Mouse (Mus musculus) pancreas, adult 10 weeks (tissue): ENCODE results near the gene Megf6. TPM values are rescaled to one million over a fixed set of nuclear protein-coding genes. Genes with fewer than 3 reads are reported as not detected.

Experiments used
- polyA plus RNA-seq: library from polyadenylated mRNA; stranded (reverse); fragments of 350-450 nt; fragmentation: Illumina TruSeq; extraction: RNeasy Lipid Tissue Mini Kit (QIAGEN cat#74804); gene quantifications from one replicate; pipeline ENCODE4 v1.2.3, GENCODE M21; 2015; ENCODE audit warnings: low read depth, low replicate concordance; ENCODE audit not compliant: insufficient read depth

Gene Megf6
- polyA plus RNA-seq: 4.2 TPM

DNA sequence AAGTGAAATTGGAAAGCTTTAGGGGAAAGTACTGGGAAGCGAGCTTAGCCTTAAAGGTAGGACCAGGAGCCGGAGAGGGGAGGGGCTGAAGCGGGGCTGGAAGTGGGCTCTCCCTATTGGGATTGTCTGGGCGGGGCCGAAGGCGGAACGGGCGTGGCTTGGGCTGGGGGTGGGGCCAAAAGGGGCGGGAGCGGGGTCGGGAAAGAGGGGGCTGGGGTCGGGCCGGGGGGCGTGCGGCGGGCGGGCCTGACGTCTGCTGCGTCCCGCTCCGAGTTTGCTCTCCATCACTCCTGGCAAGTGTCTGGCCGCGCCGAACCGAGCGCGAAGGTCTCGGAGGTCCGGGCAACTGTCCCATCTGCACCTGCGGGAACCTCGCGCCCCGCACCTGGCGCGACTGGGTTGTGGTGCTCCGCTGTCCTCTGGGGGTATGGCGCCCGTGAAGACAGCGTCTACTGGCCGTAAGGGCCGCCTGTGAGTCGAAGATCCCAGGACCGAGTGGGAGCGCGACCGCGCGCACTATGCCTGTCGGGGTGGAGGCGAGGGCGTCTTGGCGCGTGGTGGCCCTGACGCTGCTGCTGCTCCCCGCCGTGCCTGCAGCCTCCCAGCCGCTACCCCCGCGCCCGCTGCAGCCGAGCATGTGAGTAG is at the start of gene Megf6:
Megf6 (plus strand) TSS at position 225 of the 645 bp plus-strand sequence.

GRCm38 (mm10) chr4:154140182-154140212 is 30.5 kb upstream of the Megf6 start, which contains the start of gene Trp73:
TSS of gene Trp73 (minus strand) at chr4:154140208.

DNA sequence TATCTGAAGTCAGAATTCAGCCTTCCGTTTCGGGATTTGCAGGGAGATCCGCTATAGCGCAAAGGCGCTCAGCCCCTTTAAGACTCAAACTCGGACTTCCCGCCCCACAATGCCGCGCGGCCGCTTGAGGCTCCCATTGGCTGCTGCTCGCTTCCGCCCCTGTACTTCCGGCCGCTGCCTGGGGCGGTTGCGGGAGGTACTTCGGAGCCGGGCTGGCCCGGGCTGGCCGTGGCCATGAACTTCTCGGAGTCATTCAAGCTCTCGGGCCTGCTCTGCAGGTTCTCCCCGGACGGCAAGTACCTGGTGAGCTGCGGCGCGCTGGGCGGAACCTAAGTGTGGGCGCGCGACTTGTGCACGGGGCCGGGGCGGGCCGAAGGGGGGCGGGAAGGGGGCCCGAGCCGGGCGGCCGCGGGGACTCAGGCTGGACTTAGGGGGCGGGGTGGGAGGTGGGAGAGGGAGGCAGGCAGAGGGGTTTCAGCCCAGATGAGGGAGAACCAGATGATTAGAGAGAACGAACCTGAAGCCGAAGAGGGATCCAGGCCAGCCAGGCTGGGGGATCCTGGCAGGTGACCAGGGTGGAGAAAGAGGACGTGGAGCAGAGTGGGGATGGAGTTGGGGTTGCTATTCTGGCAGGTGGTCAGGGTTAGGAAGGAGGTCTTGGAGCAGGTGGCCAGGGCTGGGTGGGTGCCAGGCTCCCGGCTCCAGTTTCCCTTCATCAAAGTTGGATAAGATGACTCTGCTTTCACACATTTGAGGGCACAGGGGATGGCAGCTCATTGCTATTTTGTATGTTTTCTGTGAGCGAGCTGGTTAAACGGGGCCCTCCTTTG is 28.1 kb upstream of the Megf6 start, which contains the start of gene Wrap73:
Wrap73 (plus strand) TSS at position 162 of the 830 bp plus-strand sequence.

GRCm38 (mm10) chr4:154160538-154161390 is 9.8 kb upstream of the Megf6 start, which contains the start of gene Tprgl:
TSS of gene Tprgl (minus strand) at chr4:154160666.

GRCm38 (mm10) chr4:154301466-154301881 is 130.9 kb downstream of the Megf6 start, which contains the start of gene Arhgef16:
TSS of gene Arhgef16 (minus strand) at chr4:154301676.

Other genes starting within 250 kb of the Megf6 start
- gene A430005L14Rik, start 213.5 kb upstream of the Megf6 start, polyA plus RNA-seq: 10.4 TPM
- 4.0 TPM for gene Dffb, start 195.6 kb upstream of the Megf6 start, polyA plus RNA-seq
- 4.0 TPM for gene Cep104, start 195.5 kb upstream of the Megf6 start, polyA plus RNA-seq
- gene Lrrc47, start 159.0 kb upstream of the Megf6 start, polyA plus RNA-seq: 11.4 TPM
- gene Smim1, start 144.5 kb upstream of the Megf6 start, polyA plus RNA-seq: 26.5 TPM
- not detected for gene Ccdc27, start 128.1 kb upstream of the Megf6 start, polyA plus RNA-seq
- gene Trp73, start 30.5 kb upstream of the Megf6 start, polyA plus RNA-seq: not detected
- 3.3 TPM for gene Wrap73, start 28.4 kb upstream of the Megf6 start, polyA plus RNA-seq
- gene Tprgl, start 10.1 kb upstream of the Megf6 start, polyA plus RNA-seq: 29.5 TPM
- 8.6 TPM for gene Arhgef16, start 130.9 kb downstream of the Megf6 start, polyA plus RNA-seq
- gene B230104I21Rik, start 165.4 kb downstream of the Megf6 start, polyA plus RNA-seq: not detected